Comparison of ENCODE assay signal across 19 mouse cellular contexts in genomic region chr2:103118324-103119196, GRCm38 (mm10). TPM values are rescaled to one million over a fixed set of nuclear protein-coding genes. Genes with fewer than 3 reads are reported as not detected.
DNase-seq lines count a peak whose midpoint lies in the region; ATAC-seq lines count a peak whose summit lies in the region.
"Had no signal": no experiment of that assay in that cellular context is flagged by ENCODE, and none has a peak within 500 bp of the region (broad histone marks: within the 10 kb centered on the region; RNA-seq: fewer than 3 reads in every experiment).

No protein-coding gene starts in this region.

- peak; percentile 37; the same call in 1 of the 2 replicates for ATAC-seq in hindbrain, embryonic 14.5 days (ENCODE audit: low FRiP score)
- no peak for ATAC-seq in hindbrain, embryonic 11.5 days (ENCODE audit: low FRiP score)
- peak; percentile 56; the same call in 1 of the 2 replicates for ATAC-seq in intestine, embryonic 16.5 days

- WGBS in hindbrain, embryonic 14.5 days: 52% methylated on average over 6 of the region's 6 CpGs
- WGBS in hindbrain, embryonic 11.5 days: 79% methylated on average over 6 of the region's 6 CpGs
- WGBS in intestine, embryonic 16.5 days: 59% methylated on average over 6 of the region's 6 CpGs
- WGBS in limb, embryonic 10.5 days: 81% methylated on average over 6 of the region's 6 CpGs

- DNase-seq in adrenal gland, postnatal 10 days: peak; percentile 11
- DNase-seq in adrenal gland, adult 18-20 months (ENCODE audit: low spot score in 2 of 2): no peak
- peak; percentile 30 for DNase-seq in hindbrain, embryonic 14.5 days (ENCODE audit: low spot score)
- DNase-seq in hindbrain, embryonic 11.5 days (ENCODE audit: low spot score): no peak
- DNase-seq in MN1 (ENCODE audit: low spot score): peak; percentile 20
- no peak for DNase-seq in limb, embryonic 10.5 days (ENCODE audit: low spot score)
- no peak for DNase-seq in frontal cortex, postnatal 25 days (ENCODE audit: low spot score in 2 of 2)
- DNase-seq: cerebellum, adult 9-11 months; gastrocnemius, postnatal 25 days; heart, postnatal 4 days; liver, embryonic 13.5 days; lung, postnatal 10 days; right cerebral cortex, adult 18-20 months; spleen, adult 18-20 months had no signal

- no peak overlapping the region for H3K9ac ChIP-seq in hindbrain, embryonic 14.5 days
- no peak overlapping the region for H3K9ac ChIP-seq in hindbrain, embryonic 11.5 days (ENCODE audit: low read depth, low read length)
- H3K9ac ChIP-seq in intestine, embryonic 16.5 days (ENCODE audit: low read depth, low read length): no peak overlapping the region
- H3K9ac ChIP-seq: kidney, embryonic 15.5 days; liver, embryonic 13.5 days; midbrain, embryonic 12.5 days; neural tube, embryonic 12.5 days had no signal

- peak overlapping the region; percentile 61; the same call in 1 of the 2 replicates for H3K27ac ChIP-seq in hindbrain, embryonic 14.5 days
- H3K27ac ChIP-seq in hindbrain, embryonic 11.5 days (ENCODE audit: low read depth, low read length): no peak overlapping the region
- H3K27ac ChIP-seq in intestine, embryonic 16.5 days (ENCODE audit: low read length): peak overlapping the region; percentile 45; the same call in 1 of the 2 replicates
- no peak overlapping the region for H3K27ac ChIP-seq in limb, embryonic 10.5 days
- H3K27ac ChIP-seq: kidney, embryonic 15.5 days; liver, embryonic 13.5 days; midbrain, embryonic 12.5 days; neural tube, embryonic 12.5 days had no signal

- no peaks in the 10 kb centered on the region for H3K9me3 ChIP-seq in hindbrain, embryonic 14.5 days (ENCODE audit: control insufficient read depth, low read length)
- no peaks in the 10 kb centered on the region for H3K9me3 ChIP-seq in hindbrain, embryonic 11.5 days (ENCODE audit: control insufficient read depth, low read length)
- no peaks in the 10 kb centered on the region for H3K9me3 ChIP-seq in intestine, embryonic 16.5 days (ENCODE audit: control insufficient read depth, low read length)
- no peaks in the 10 kb centered on the region for H3K9me3 ChIP-seq in limb, embryonic 10.5 days (replicated peaks)
- H3K9me3 ChIP-seq: kidney, embryonic 15.5 days; liver, embryonic 13.5 days; midbrain, embryonic 12.5 days; neural tube, embryonic 12.5 days had no signal

- H3K4me3 ChIP-seq in hindbrain, embryonic 14.5 days (replicated peaks; ENCODE audit: low read length): no peak overlapping the region
- no peak overlapping the region for H3K4me3 ChIP-seq in hindbrain, embryonic 11.5 days (ENCODE audit: low read depth, low read length)
- no peak overlapping the region for H3K4me3 ChIP-seq in intestine, embryonic 16.5 days (ENCODE audit: low read length)
- no peak overlapping the region for H3K4me3 ChIP-seq in limb, embryonic 10.5 days
- H3K4me3 ChIP-seq: kidney, embryonic 15.5 days; liver, embryonic 13.5 days; midbrain, embryonic 12.5 days; neural tube, embryonic 12.5 days had no signal

- no peak overlapping the region for H3K4me2 ChIP-seq in hindbrain, embryonic 14.5 days (replicated peaks)
- H3K4me2 ChIP-seq in hindbrain, embryonic 11.5 days (replicated peaks; ENCODE audit: low read depth, low read length): no peak overlapping the region
- H3K4me2 ChIP-seq in intestine, embryonic 16.5 days (ENCODE audit: low read depth, low read length): no peak overlapping the region
- H3K4me2 ChIP-seq: heart, embryonic 11.5 days; kidney, embryonic 15.5 days; liver, embryonic 13.5 days; midbrain, embryonic 12.5 days; neural tube, embryonic 12.5 days had no signal

- no peaks in the 10 kb centered on the region for H3K36me3 ChIP-seq in hindbrain, embryonic 14.5 days (replicated peaks; ENCODE audit: control insufficient read depth, insufficient read depth)
- no peaks in the 10 kb centered on the region for H3K36me3 ChIP-seq in hindbrain, embryonic 11.5 days (ENCODE audit: control insufficient read depth, insufficient read depth, low read length)
- no peaks in the 10 kb centered on the region for H3K36me3 ChIP-seq in intestine, embryonic 16.5 days (ENCODE audit: control insufficient read depth, insufficient read depth, low read length)
- no peaks in the 10 kb centered on the region for H3K36me3 ChIP-seq in limb, embryonic 10.5 days
- H3K36me3 ChIP-seq: kidney, embryonic 15.5 days; liver, embryonic 13.5 days; midbrain, embryonic 12.5 days; neural tube, embryonic 12.5 days had no signal

- H3K27me3 ChIP-seq in hindbrain, embryonic 14.5 days (ENCODE audit: control insufficient read depth, insufficient read depth, low read length): no peaks in the 10 kb centered on the region
- no peaks in the 10 kb centered on the region for H3K27me3 ChIP-seq in hindbrain, embryonic 11.5 days (ENCODE audit: control insufficient read depth, insufficient read depth, low read length)
- no peaks in the 10 kb centered on the region for H3K27me3 ChIP-seq in intestine, embryonic 16.5 days (replicated peaks; ENCODE audit: control insufficient read depth, insufficient read depth, low read length)
- H3K27me3 ChIP-seq in limb, embryonic 10.5 days (ENCODE audit: low read depth, poor library complexity, severe bottlenecking): no peaks in the 10 kb centered on the region
- H3K27me3 ChIP-seq: kidney, embryonic 15.5 days; liver, embryonic 13.5 days; midbrain, embryonic 12.5 days; neural tube, embryonic 12.5 days had no signal

- peaks cover 5% of the 10 kb centered on the region; the same call in 1 of the 2 replicates for H3K4me1 ChIP-seq in hindbrain, embryonic 14.5 days (replicated peaks; ENCODE audit: control insufficient read depth, insufficient read depth, low read length)
- no peaks in the 10 kb centered on the region for H3K4me1 ChIP-seq in hindbrain, embryonic 11.5 days (replicated peaks; ENCODE audit: control insufficient read depth, insufficient read depth, low read length)
- peaks cover 3% of the 10 kb centered on the region; the same call in 1 of the 2 replicates for H3K4me1 ChIP-seq in intestine, embryonic 16.5 days (ENCODE audit: control insufficient read depth, insufficient read depth, low read length)
- no peaks in the 10 kb centered on the region for H3K4me1 ChIP-seq in limb, embryonic 10.5 days
- H3K4me1 ChIP-seq: kidney, embryonic 15.5 days; liver, embryonic 13.5 days; midbrain, embryonic 12.5 days; neural tube, embryonic 12.5 days had no signal

RNA-seq across cellular contexts. Expression of gene Apip, which starts 45.1 kb away (rescaled TPM):
- total RNA-seq in adrenal gland, postnatal 10 days (2021): 10 to 100 TPM; 54.5 to 61.5 TPM
- 10 to 100 TPM; 46.1 to 51.2 TPM for total RNA-seq in adrenal gland, adult 18-20 months (2021)
- polyA plus RNA-seq in hindbrain, embryonic 14.5 days (2014; fragmentation: Nextera tagmentation; extraction: Ambion mirVana): 51.3 and 54.8 TPM in 2 replicates
- polyA plus RNA-seq in hindbrain, embryonic 11.5 days (2014; fragmentation: Nextera tagmentation; extraction: Ambion mirVana): 62.3 and 64.3 TPM in 2 replicates
- 50.0 and 51.0 TPM in 2 replicates for polyA plus RNA-seq in intestine, embryonic 16.5 days (2015; fragmentation: Nextera tagmentation; extraction: Ambion mirVana)
- polyA plus RNA-seq in limb, embryonic 10.5 days (2016; fragmentation: Nextera tagmentation; extraction: Ambion mirVana): 73.4 and 79.6 TPM in 2 replicates

RNA-seq across cellular contexts. Expression of gene Pdhx, which starts 45.2 kb away (rescaled TPM):
- total RNA-seq in adrenal gland, postnatal 10 days (2021): 100 to 1,000 TPM; 118 to 121 TPM
- total RNA-seq in adrenal gland, adult 18-20 months (2021): 100 to 1,000 TPM; 126 to 127 TPM
- 62.8 and 73.5 TPM in 2 replicates for polyA plus RNA-seq in hindbrain, embryonic 14.5 days (2014; fragmentation: Nextera tagmentation; extraction: Ambion mirVana)
- polyA plus RNA-seq in hindbrain, embryonic 11.5 days (2014; fragmentation: Nextera tagmentation; extraction: Ambion mirVana): 46.0 and 54.4 TPM in 2 replicates
- 34.6 and 37.7 TPM in 2 replicates for polyA plus RNA-seq in intestine, embryonic 16.5 days (2015; fragmentation: Nextera tagmentation; extraction: Ambion mirVana)
- 39.9 and 41.0 TPM in 2 replicates for polyA plus RNA-seq in limb, embryonic 10.5 days (2016; fragmentation: Nextera tagmentation; extraction: Ambion mirVana)

Comparison
In these comparisons a context has a peak if more than half of its experiments do, and no peak if none do; other contexts are left out.
1. DNase-seq: peak in adrenal gland, postnatal 10 days (single experiment), hindbrain, embryonic 14.5 days (single experiment) and MN1 (single experiment); none in adrenal gland, adult 18-20 months (0 of 2), hindbrain, embryonic 11.5 days (single experiment), limb, embryonic 10.5 days (single experiment) and frontal cortex, postnatal 25 days (0 of 2).
2. H3K27ac ChIP-seq: peak in hindbrain, embryonic 14.5 days (single experiment) and intestine, embryonic 16.5 days (single experiment); none in hindbrain, embryonic 11.5 days (single experiment) and limb, embryonic 10.5 days (single experiment).